Mouse (Mus musculus): ENCODE results near the gene Tmem245. TPM values are rescaled to one million over a fixed set of nuclear protein-coding genes. Genes with fewer than 3 reads are reported as not detected.
A peak's percentile ranks its signal among the peaks of the same experiment; 100 is the strongest.

Gene Tmem245
- polyA plus RNA-seq, 1 experiment from 2014 or later: 9.8 TPM

GRCm38 (mm10) chr4:56856371-56856949, 90.8 kb downstream of the Tmem245 start:
- no peak for ATAC-seq (ENCODE audit: low FRiP score)
- Histone ChIP-seq H3K4me1 (replicated peaks) (peaks cover 8% of the 10 kb centered on the region), H3K27me3 (no peaks in the 10 kb centered on the region), H3K4me2 (no peak overlapping the region), H3K4me3 (no peak overlapping the region), H3K36me3 (no peaks in the 10 kb centered on the region), H3K9ac (no peak overlapping the region), H3K27ac (no peak overlapping the region), H3K9me3 (no peaks in the 10 kb centered on the region)
- WGBS: 79% methylated on average over 8 of the region's 8 CpGs

DNA sequence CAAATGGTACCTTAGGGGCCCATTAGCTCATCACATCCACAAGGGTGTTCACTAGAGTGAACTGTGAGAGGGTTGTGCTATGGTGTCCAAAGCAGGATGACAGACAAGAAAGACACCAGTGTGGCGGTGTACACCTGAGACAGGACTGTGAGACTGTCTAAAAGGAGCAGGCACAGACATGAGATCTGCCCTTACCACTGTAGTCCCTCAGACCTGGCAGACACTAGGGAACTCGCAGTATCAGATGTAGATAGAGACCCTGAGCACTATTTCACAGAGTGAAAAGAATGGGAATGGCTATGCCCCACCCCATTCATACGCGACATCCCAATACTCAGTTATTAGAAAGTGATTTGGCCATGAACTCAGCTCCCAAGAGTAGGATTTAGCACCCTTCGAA, 91.3 kb downstream of the Tmem245 start:
- no peak for ATAC-seq (ENCODE audit: low FRiP score)
- 91% methylated on average over 5 of the region's 5 CpGs for WGBS
- H3K4me2 ChIP-seq: no peak overlapping the region

GRCm38 (mm10) chr4:56850724-56851123, 96.5 kb downstream of the Tmem245 start:
- 41% methylated on average over 6 of the region's 6 CpGs for WGBS
- H3K27ac ChIP-seq: peak overlapping the region; percentile 18; the same call in 1 of the 2 replicates

More for the DNA sequence above, 91.3 kb downstream of the Tmem245 start:
- Histone ChIP-seq H3K27ac (no peak overlapping the region), H3K27me3 (no peaks in the 10 kb centered on the region), H3K4me3 (no peak overlapping the region), H3K4me1 (replicated peaks) (peaks cover 8% of the 10 kb centered on the region), H3K9ac (no peak overlapping the region), H3K9me3 (no peaks in the 10 kb centered on the region), H3K36me3 (no peaks in the 10 kb centered on the region)

GRCm38 (mm10) chr4:56848044-56848443, 99.2 kb downstream of the Tmem245 start:
- Histone ChIP-seq H3K9ac (no peak overlapping the region), H3K4me3 (no peak overlapping the region), H3K9me3 (no peaks in the 10 kb centered on the region), H3K4me2 (no peak overlapping the region), H3K27ac (no peak overlapping the region), H3K27me3 (no peaks in the 10 kb centered on the region), H3K36me3 (peaks cover 33% of the 10 kb centered on the region), H3K4me1 (replicated peaks) (peaks cover 4% of the 10 kb centered on the region; the same call in 1 of the 2 replicates)
- 90% methylated on average over 6 of the region's 6 CpGs for WGBS
- no peak for ATAC-seq (ENCODE audit: low FRiP score)

More at GRCm38 (mm10) chr4:56850724-56851123, 96.5 kb downstream of the Tmem245 start:
- Histone ChIP-seq H3K4me2 (no peak overlapping the region), H3K9ac (0 out of 2 replicates have a peak overlapping the region, but pooled peaks have one; percentile 13), H3K4me3 (no peak overlapping the region), H3K27me3 (no peaks in the 10 kb centered on the region), H3K36me3 (peaks cover 13% of the 10 kb centered on the region), H3K9me3 (no peaks in the 10 kb centered on the region), H3K4me1 (replicated peaks) (peaks cover 10% of the 10 kb centered on the region)
- ATAC-seq (ENCODE audit: low FRiP score): no peak

- Histone ChIP-seq H3K36me3 (peaks cover 33% of the 10 kb centered on the region), H3K4me1 (replicated peaks) (peaks cover 4% of the 10 kb centered on the region; the same call in 1 of the 2 replicates), H3K4me2 (no peak overlapping the region), H3K9me3 (no peaks in the 10 kb centered on the region), H3K9ac (no peak overlapping the region), H3K27me3 (no peaks in the 10 kb centered on the region), H3K27ac (no peak overlapping the region), H3K4me3 (no peak overlapping the region)
- ATAC-seq (ENCODE audit: low FRiP score): no peak
- WGBS: 93% methylated on average over 3 of the region's 3 CpGs
Observed at GRCm38 (mm10) chr4:56847400-56847799, 99.8 kb downstream of the Tmem245 start.

DNA sequence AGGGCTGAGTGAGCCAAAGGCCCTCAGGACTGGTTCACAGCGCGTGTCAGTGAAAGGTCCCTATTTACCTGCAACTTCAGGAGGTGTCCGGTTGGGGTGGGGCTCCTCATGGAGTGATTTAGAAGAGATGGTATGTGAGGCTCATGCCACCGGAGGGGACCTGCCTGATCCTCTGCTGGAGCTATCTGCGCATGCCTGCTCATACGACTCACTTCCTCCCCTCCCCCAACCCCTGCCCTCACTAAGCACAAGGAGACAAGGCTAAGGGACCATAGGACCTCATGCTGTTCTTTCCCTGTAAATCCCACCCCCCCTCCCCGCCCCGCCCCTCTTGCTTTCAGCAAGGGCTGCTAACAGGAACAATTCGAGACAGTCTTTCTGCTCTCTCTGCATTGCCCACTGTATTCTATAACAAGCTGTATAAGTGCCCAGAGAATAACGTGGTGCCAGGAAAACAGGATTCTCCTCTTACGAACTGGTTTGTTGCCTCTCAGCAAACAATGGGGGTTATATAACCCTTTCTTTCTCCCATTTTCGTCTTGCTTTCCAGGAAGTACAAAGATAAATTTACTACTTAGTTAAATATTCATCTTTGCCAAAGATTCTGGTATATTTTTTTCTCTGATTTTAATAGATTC, 101.2 kb downstream of the Tmem245 start:
- H3K4me1 ChIP-seq (replicated peaks): peaks cover 4% of the 10 kb centered on the region; the same call in 1 of the 2 replicates
- peaks cover 44% of the 10 kb centered on the region for H3K36me3 ChIP-seq
- no peaks in the 10 kb centered on the region for H3K9me3 ChIP-seq
- H3K27me3 ChIP-seq: no peaks in the 10 kb centered on the region
- no peak overlapping the region for H3K4me2 ChIP-seq
- ATAC-seq (ENCODE audit: low FRiP score): no peak
- no peak overlapping the region for H3K4me3 ChIP-seq
- 71% methylated on average over 12 of the region's 12 CpGs for WGBS
- H3K9ac ChIP-seq: no peak overlapping the region
- H3K27ac ChIP-seq: no peak overlapping the region

GRCm38 (mm10) chr4:56844911-56845310, 102.3 kb downstream of the Tmem245 start:
- WGBS: 97% methylated on average over 4 of the region's 4 CpGs
- no peak for ATAC-seq (ENCODE audit: low FRiP score)
- Histone ChIP-seq H3K4me1 (replicated peaks) (no peaks in the 10 kb centered on the region), H3K27me3 (no peaks in the 10 kb centered on the region), H3K4me2 (no peak overlapping the region), H3K36me3 (peaks cover 55% of the 10 kb centered on the region), H3K27ac (no peak overlapping the region), H3K4me3 (no peak overlapping the region), H3K9ac (no peak overlapping the region), H3K9me3 (no peaks in the 10 kb centered on the region)

GRCm38 (mm10) chr4:56843963-56844362, 103.3 kb downstream of the Tmem245 start:
- Histone ChIP-seq H3K36me3 (peaks cover 58% of the 10 kb centered on the region), H3K27ac (no peak overlapping the region), H3K4me1 (replicated peaks) (no peaks in the 10 kb centered on the region), H3K4me3 (no peak overlapping the region), H3K9ac (no peak overlapping the region), H3K27me3 (no peaks in the 10 kb centered on the region), H3K4me2 (no peak overlapping the region), H3K9me3 (no peaks in the 10 kb centered on the region)
- ATAC-seq (ENCODE audit: low FRiP score): no peak
- WGBS: 92% methylated on average over 2 of the region's 2 CpGs

DNA sequence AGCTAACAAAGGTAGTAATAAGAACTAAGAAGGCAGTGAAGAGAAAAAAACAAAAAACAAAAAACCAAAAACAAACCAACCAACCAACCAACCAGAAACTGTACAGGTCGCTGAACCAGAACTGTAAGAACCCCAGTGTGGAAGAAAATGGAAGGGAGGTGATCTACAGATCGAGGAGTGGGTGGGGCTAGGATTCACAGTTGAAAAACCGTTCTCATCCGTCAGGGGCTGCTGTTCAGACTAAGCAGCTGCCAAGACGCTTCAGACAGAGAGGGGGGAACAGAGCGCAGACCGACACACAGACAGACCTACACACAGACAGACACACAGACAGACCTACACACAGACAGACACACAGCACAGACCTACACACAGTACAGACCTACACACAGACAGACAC, 104.7 kb downstream of the Tmem245 start:
- Histone ChIP-seq H3K9me3 (no peaks in the 10 kb centered on the region), H3K4me3 (no peak overlapping the region), H3K4me1 (replicated peaks) (no peaks in the 10 kb centered on the region), H3K27me3 (no peaks in the 10 kb centered on the region), H3K27ac (no peak overlapping the region), H3K4me2 (no peak overlapping the region), H3K9ac (no peak overlapping the region), H3K36me3 (peaks cover 71% of the 10 kb centered on the region)
- 79% methylated on average over 7 of the region's 7 CpGs for WGBS
- ATAC-seq (ENCODE audit: low FRiP score): no peak

GRCm38 (mm10) chr4:56840297-56840696, 106.9 kb downstream of the Tmem245 start:
- H3K36me3 ChIP-seq: peaks cover 70% of the 10 kb centered on the region
- no peak overlapping the region for H3K27ac ChIP-seq
- H3K4me2 ChIP-seq: no peak overlapping the region
- no peaks in the 10 kb centered on the region for H3K9me3 ChIP-seq
- H3K4me3 ChIP-seq: no peak overlapping the region
- H3K9ac ChIP-seq: no peak overlapping the region
- ATAC-seq (ENCODE audit: low FRiP score): no peak
- no peaks in the 10 kb centered on the region for H3K27me3 ChIP-seq
- H3K4me1 ChIP-seq (replicated peaks): no peaks in the 10 kb centered on the region
- 96% methylated on average over 3 of the region's 3 CpGs for WGBS

DNA sequence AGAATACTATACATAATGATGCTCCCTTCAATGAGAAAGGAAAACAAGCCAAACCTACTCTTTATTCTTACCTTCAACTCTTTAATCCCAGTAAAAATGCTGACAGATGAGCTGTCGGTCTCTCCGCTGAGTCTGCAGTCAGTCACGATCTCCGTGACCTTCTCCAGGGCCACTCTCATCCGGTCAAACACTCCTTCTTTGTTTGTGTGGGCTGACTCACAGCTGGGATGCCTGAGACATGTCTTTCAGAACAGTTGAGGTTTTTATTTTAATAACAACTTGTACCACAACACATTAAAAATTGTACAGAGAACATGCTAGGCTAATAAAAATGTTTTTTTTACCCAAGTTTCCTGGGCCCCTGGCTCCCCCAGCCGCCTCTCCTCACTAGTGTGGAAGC, 109.6 kb downstream of the Tmem245 start:
- H3K4me1 ChIP-seq (replicated peaks): no peaks in the 10 kb centered on the region
- H3K4me3 ChIP-seq: no peak overlapping the region
- H3K4me2 ChIP-seq: no peak overlapping the region
- no peak overlapping the region for H3K9ac ChIP-seq
- ATAC-seq (ENCODE audit: low FRiP score): no peak
- H3K27ac ChIP-seq: no peak overlapping the region
- peaks cover 73% of the 10 kb centered on the region for H3K36me3 ChIP-seq
- no peaks in the 10 kb centered on the region for H3K9me3 ChIP-seq
- 84% methylated on average over 6 of the region's 6 CpGs for WGBS
- no peaks in the 10 kb centered on the region for H3K27me3 ChIP-seq

DNA sequence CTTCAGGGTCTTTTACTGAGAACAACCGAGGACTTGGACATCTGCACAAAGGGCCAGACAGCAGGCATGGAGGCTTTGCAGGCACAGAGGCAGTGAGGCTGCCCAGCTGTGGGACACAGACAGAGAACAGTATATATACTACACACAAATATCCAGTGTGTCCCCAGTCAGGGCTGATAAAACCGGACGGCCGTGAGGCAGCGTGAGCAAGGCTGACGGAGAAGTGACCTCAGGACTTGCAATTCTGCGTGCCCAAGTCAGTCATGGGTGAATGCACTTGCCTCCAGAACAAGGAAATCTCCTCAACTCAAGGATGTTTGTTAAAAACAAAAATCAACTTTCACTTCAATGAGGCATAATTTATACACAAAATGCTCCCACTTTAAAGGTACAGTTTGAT, 115.2 kb downstream of the Tmem245 start:
- no peak overlapping the region for H3K4me2 ChIP-seq
- no peaks in the 10 kb centered on the region for H3K27me3 ChIP-seq
- ATAC-seq (ENCODE audit: low FRiP score): no peak
- no peak overlapping the region for H3K9ac ChIP-seq
- H3K9me3 ChIP-seq: no peaks in the 10 kb centered on the region
- H3K4me3 ChIP-seq: no peak overlapping the region
- 86% methylated on average over 7 of the region's 7 CpGs for WGBS
- no peak overlapping the region for H3K27ac ChIP-seq
- no peaks in the 10 kb centered on the region for H3K4me1 ChIP-seq (replicated peaks)
- peaks cover 69% of the 10 kb centered on the region for H3K36me3 ChIP-seq
